Mouse (Mus musculus) brown adipose tissue, adult 24 weeks (tissue): ENCODE measurements at regions not wholly inside any gene's neighbourhood (a gene's known extent, or its start where the extent isn't known, plus 50 kb on each side); places are given as distances from the start of the nearest gene placed in this dataset.

ENCODE experiments used
- H3K27ac ChIP-seq: fragments of 200-500 bp; replicated peaks from 2 replicates; pipeline ENCODE4 v1.5.1; 2012; ENCODE audit warnings: low read depth, mild to moderate bottlenecking, low read length
- H3K4me1 ChIP-seq: fragments of 200-500 bp; 2 replicates; pipeline ENCODE4 v1.6.1; 2012; ENCODE audit warnings: low read length, mixed read lengths; ENCODE audit not compliant: control insufficient read depth, insufficient read depth, insufficient read length
- H3K4me3 ChIP-seq: fragments of 200-500 bp; 2 replicates; pipeline ENCODE4 v1.5.1; 2012; ENCODE audit warnings: low read depth, mild to moderate bottlenecking, low read length, moderate library complexity; ENCODE audit not compliant: insufficient read depth

DNA sequence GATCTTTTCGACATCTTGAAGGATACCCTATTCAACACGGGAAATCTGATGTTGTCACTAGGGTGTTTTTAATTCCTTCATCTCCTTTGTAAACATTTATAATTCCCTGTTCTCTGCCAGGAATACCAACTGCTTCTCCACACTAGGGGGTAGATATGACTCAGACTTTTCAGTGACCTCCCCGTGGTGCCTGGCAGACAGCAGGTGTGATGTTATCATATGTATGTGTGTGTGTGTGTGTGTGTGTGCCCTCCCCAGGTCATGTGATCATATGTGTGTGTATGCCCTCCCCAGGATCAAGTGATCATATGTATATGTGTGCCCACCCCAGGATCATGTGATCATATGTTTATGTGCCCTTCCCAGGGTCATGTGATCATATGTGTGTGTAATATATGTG, 220.9 kb downstream of the Setd4 start:
- Histone ChIP-seq H3K4me3 (no peak overlapping the region), H3K27ac (no peak overlapping the region), H3K4me1 (no peaks in the 10 kb centered on the region)

DNA sequence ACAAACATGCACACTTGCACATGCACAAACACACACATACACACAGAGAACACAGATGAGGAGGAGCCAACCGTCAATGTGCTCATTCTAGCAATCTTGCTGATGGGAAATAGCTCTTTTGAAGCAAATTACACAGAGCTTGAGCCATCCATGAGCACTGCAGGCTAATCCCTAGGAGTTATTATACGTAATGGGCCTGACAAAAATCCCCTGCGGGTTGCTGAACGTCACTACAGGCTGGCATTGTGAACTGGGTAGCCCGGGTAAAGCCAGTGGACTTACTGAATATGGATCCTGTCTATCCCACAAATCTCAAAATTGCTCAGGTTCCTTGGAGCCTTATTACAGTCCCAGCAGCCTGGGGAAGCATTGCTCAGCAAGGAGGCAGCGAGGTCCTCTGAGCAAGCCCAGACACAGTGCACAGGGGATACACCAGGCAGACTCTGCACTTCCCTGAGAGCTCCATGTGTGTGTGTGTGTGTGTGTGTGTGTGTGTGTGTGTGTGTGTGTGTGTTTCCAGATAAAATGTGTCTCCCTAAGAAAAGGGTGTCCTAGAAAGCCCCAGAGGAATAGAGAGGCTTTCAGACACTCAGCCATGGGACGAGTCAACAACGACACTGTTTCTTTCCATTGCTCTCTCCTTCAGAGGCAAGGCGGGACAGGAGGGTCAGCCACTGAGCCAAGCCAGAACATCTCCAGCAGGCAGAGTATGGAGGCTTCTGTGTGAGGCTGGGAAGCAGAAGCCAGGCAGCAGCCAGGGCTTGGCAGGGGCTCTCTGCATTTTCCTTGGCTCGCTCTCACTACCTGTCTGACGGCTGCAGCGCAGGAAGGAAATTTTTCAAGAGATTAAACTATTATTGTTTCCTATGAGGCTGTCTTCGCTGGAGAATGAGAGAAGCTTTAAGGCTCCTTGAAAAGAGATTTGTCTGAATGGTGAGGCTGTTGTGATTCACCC, 222.9 kb downstream of the Setd4 start:
- Histone ChIP-seq H3K4me3 (no peak overlapping the region), H3K4me1 (no peaks in the 10 kb centered on the region), H3K27ac (no peak overlapping the region)

GRCm38 (mm10) chr16:93380117-93380516, 223.7 kb downstream of the Setd4 start:
- H3K27ac ChIP-seq: no peak overlapping the region
- H3K4me3 ChIP-seq: no peak overlapping the region
- no peaks in the 10 kb centered on the region for H3K4me1 ChIP-seq

- Histone ChIP-seq H3K27ac (no peak overlapping the region), H3K4me3 (no peak overlapping the region), H3K4me1 (no peaks in the 10 kb centered on the region)
These were observed 224.3 kb downstream of the Setd4 start for GRCm38 (mm10) chr16:93379611-93380010.

DNA sequence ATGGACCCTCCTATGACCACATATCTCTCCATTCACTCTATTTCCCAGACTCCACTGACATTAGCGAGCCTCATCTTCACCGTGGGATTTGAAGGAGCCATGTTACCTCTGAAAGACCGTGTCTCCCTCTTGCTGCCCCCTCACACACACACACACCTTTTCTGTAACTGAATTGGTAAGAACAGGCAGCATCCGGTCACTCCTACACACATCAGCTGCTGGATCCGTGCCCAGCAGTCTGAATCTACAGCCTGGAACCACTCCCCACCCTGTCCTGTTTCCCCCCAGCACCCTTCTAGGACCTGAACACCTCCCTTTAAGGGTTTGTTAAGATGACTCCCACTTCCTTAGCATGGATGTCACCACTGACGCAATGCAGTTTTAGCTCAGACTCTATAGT, 229.2 kb downstream of the Setd4 start:
- Histone ChIP-seq H3K4me1 (no peaks in the 10 kb centered on the region), H3K27ac (no peak overlapping the region), H3K4me3 (no peak overlapping the region)

DNA sequence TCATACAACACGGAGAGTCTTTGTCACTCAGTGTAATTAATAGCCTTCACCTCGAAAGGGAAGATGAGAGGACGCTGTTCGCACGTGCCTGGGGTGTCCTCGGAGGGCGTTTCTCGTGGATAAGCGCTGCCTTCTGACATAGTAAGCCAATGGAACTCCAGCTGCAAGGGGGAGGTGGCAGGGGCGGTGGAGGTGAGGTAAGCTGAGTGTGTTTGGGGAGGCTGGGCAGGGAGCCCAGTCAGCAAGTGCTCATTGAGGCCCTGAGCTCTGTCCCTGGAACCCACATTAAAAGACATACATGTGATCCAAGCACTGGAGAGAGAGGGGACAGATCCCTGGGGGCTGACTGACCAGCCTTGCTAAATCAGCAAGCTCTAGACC, 234.1 kb downstream of the Setd4 start:
- Histone ChIP-seq H3K27ac (no peak overlapping the region), H3K4me3 (no peak overlapping the region), H3K4me1 (no peaks in the 10 kb centered on the region)

DNA sequence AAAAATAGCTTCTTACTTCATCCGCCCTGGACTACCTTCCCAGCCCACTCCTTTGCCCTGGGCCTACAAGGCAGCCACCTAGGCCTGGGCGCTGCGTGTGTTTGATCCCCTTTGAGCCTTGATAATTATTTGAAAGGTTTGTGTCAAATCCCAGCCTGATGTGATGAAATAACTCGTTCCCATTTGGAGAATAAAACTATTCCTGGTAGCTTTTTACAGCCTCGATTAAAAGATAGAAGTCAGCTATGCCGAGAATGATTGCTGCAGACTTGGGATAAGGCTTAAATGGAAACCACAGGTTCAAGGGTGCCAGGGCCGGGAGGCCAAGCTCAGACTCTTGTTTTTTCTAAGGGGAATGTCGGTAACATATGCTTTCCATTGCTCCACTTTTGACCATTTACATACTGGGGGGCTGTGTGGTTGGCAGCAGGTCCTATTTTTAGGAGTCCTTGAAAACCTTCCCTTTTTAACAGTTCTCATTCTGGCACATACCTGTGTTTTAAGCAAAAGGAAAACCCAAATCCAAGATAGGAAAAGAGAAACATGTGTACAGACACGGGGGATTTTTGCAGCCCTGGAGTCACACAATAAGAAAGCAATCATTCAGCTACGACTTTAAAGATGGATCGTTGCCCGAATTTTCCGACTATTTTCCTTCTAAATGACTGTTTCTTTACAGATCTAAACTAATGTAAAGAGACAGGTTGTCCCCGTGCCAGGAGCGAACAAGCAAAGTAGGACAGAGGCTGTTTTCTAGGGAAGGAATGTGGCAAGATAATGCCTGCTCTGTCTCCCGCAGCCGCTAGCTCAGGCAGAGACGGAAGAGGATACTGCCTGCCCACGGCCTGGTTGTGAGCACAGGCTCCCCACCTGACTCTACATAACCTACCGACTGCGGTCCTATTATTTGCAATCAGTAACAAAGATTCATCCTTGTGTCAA, 234.8 kb downstream of the Setd4 start:
- Histone ChIP-seq H3K4me1 (no peaks in the 10 kb centered on the region), H3K27ac (no peak overlapping the region), H3K4me3 (no peak overlapping the region)

DNA sequence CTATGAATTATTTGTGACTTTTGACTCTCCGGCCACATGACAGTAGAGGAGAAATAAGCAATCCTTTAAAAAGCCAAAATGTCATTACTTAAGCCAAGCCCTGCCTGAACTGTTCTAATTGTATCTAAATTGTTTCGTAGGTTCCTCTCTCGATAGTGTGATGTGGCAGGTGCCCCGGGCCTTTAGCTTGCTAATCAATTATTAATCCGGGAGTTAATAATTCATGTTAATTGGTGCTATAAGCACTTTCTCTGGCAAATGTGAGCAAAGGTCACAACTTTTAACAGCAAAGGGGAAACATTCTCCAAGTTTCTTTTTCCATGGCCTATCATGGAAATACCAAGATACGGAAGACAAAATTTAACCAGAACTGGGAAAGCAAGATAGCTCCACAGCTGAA, 235.9 kb downstream of the Setd4 start:
- H3K27ac ChIP-seq: no peak overlapping the region

GRCm38 (mm10) chr16:93367246-93367805, 236.5 kb downstream of the Setd4 start:
- H3K27ac ChIP-seq: no peak overlapping the region

More for the DNA sequence above, 235.9 kb downstream of the Setd4 start:
- no peaks in the 10 kb centered on the region for H3K4me1 ChIP-seq
- H3K4me3 ChIP-seq: no peak overlapping the region

DNA sequence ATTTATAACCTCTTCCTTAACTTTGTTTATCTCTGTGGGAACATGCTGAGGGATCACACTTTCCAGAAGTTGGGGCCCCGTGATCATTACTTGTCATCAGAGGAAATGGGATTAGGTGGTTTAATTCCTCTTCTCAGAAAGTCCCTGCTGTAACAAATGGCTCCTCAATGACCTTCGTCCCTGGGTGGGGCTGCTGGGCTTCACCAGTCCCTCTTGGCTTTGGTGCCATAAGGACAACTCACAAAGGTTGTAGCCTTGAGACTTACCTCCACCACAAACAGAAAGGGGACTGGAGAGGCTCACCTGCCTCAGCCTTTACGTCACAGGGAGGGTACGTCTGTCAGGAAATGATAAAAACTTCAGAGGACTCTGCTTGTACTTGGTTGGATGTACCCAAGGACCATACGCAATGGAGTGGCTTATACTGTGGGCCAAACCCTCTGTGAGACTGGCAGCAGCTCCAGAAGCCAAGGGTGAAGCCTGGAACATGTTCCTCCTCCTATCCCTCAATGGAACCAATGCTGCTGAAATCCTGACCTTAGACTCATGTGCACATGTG, 237.4 kb downstream of the Setd4 start:
- Histone ChIP-seq H3K4me3 (no peak overlapping the region), H3K4me1 (no peaks in the 10 kb centered on the region), H3K27ac (no peak overlapping the region)

More at GRCm38 (mm10) chr16:93367246-93367805, 236.5 kb downstream of the Setd4 start:
- H3K4me1 ChIP-seq: no peaks in the 10 kb centered on the region
- no peak overlapping the region for H3K4me3 ChIP-seq

DNA sequence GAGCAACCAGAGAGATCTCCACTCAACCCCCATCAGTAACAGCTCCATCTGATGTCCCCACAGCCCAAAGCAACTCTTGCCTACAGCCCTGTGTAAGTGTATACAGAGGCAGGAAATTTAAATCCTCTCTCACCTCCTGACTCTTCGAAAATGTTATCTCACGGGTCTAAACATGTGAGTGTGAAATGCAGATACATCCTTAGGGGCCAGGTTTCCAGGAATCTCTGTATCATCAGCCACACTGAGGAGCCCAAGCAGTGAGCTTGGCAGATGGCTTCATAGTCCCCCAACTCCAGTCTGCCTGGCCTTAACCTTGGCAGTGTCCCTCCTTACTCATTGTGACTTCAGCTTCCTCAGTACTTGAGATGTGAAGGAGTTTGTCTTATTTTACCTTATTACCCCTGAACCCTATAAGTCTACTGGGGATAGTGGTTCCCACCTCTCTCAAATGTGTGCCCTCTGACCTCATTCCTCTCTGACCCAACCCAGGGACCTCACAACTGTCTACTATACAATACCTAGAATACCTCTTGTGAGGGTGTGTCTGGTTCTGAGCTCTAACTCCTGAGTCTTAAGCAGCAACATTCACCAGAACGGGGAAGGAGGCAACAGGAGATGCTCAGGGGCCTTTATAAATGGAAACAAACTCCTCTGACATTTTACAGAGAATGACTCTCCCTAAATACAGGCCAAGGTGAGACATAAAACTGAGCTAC, 238.5 kb downstream of the Setd4 start:
- Histone ChIP-seq H3K4me3 (no peak overlapping the region), H3K27ac (no peak overlapping the region)

DNA sequence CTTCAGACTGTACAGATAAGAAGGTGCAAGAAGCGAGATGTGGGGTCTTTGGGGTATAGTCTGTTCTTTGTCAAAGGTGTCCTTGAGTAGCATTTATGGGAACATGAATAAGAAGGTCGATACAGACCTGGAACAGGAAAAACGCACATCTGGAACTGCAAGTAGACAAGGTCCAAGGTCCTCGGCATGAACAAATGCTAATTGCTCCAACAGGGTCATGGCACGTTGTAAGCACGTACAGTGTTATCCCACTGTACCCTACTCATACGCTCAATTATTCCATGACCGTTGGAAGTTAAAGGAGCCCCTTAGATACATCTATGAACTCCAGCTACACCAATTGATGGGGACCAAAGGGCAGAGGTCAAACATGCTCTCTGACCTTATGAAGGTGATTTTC, 244.1 kb downstream of the Setd4 start:
- Histone ChIP-seq H3K4me3 (no peak overlapping the region), H3K27ac (no peak overlapping the region), H3K4me1 (no peaks in the 10 kb centered on the region)

More for the DNA sequence above, 238.5 kb downstream of the Setd4 start:
- H3K4me1 ChIP-seq: no peaks in the 10 kb centered on the region

- Histone ChIP-seq H3K4me1 (no peaks in the 10 kb centered on the region), H3K27ac (no peak overlapping the region), H3K4me3 (no peak overlapping the region)
These were observed 245.2 kb downstream of the Setd4 start for GRCm38 (mm10) chr16:93358613-93359012.

- H3K4me1 ChIP-seq: no peaks in the 10 kb centered on the region
- no peak overlapping the region for H3K4me3 ChIP-seq
- H3K27ac ChIP-seq: no peak overlapping the region
These were observed 245.7 kb downstream of the Setd4 start for GRCm38 (mm10) chr16:93358166-93358565.
